Mouse (Mus musculus): Measurements from ENCODE around the gene Sgk2.

DNA sequence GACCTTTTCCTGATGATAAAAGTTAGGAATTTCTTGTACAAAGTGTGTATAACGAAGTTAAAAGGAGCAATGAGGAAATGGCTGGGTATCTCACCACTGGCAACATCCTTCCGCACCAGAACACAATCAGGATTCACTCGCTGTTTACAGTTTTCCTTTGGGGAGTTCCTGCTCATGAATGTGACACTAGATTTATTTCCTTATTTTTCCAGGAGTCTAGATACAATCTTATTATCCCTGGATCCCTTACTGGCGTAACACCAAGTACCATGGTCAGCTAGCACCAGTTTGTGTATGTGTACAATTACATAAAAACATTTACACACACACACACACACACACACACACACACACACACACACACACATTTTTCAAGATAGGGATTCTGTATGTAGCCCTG, 20.2 kb downstream of the Sgk2 start:
- TF ChIP-seq POLR2A (IDR thresholded peaks at IDR 0.05; ENCODE audit: borderline replicate concordance, extremely low read depth, insufficient read depth, insufficient read length, poor library complexity, severe bottlenecking) (no peak), CTCF (IDR thresholded peaks at IDR 0.05; ENCODE audit: borderline replicate concordance, extremely low read depth, insufficient read depth, insufficient read length) (no peak)

Measured in brain, embryonic 14.5 days (tissue).